Mouse (Mus musculus) megakaryocyte, embryonic 14.5 days (primary cell): ENCODE measurements around the gene Meaf6.

Experiments
- FLI1 ChIP-seq: IDR thresholded peaks from 2 replicates; pipeline ENCODE4 v1.6.1; 2012; ENCODE audit warnings: low read length, inconsistent platforms, mixed read lengths
- GATA1 ChIP-seq: IDR thresholded peaks from 3 replicates; pipeline ENCODE4 v1.6.1; 2012; ENCODE audit warnings: mixed read lengths, low read length, inconsistent platforms, borderline replicate concordance

DNA sequence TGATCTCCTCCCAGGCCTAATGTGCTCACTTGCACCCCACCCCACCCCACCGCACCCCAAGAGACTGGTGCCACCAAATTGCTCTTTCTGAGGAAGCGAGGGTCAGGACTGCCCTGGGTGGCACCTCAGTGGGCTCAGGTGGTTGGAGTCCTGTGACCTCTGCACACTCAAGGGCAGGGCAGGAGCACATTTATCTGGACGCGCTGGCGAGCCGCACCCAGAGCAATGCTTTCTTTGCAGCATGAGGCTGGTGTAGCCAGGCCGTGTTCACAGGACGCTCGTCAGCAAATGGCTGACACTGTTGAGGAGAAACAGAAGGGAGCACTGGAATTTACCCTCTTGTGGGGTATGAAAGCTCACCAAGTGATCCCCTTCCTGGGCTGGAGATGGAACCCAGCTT, 20.4 kb downstream of the Meaf6 start:
- TF ChIP-seq GATA1 = no peak
- no peak for TF ChIP-seq FLI1
